Mouse (Mus musculus) forebrain, embryonic 15.5 days (tissue): Measurements from ENCODE around the gene Mocs1. TPM values are rescaled to one million over a fixed set of nuclear protein-coding genes. Genes with fewer than 3 reads are reported as not detected.

Source experiments
- ATAC-seq: fragments of 200-750 bp; cut with Nextera tagmentation; replicated peaks from 2 replicates; pipeline ENCODE4 v1.8.0; 2017; ENCODE audit warnings: mild to moderate bottlenecking, moderate TSS enrichment, moderate library complexity
- H3K27ac ChIP-seq: fragments of 300-500 bp; sonication (generic); replicated peaks from 2 replicates; pipeline ENCODE4 v1.5.1; 2015; ENCODE audit warnings: mild to moderate bottlenecking, inconsistent platforms
- H3K27me3 ChIP-seq: fragments of 300-500 bp; sonication (generic); 2 replicates; pipeline ENCODE4 v1.6.1; 2015; ENCODE audit warnings: inconsistent platforms
- H3K36me3 ChIP-seq: fragments of 300-500 bp; sonication (generic); 2 replicates; pipeline ENCODE4 v1.6.1; 2015; ENCODE audit warnings: mild to moderate bottlenecking, inconsistent platforms
- H3K4me1 ChIP-seq: fragments of 300-500 bp; sonication (generic); 2 replicates; pipeline ENCODE4 v1.6.1; 2015; ENCODE audit warnings: inconsistent platforms
- H3K4me2 ChIP-seq: fragments of 300-500 bp; sonication (generic); replicated peaks from 2 replicates; pipeline ENCODE4 v1.6.1; 2015; ENCODE audit warnings: mild to moderate bottlenecking, inconsistent platforms
- H3K4me3 ChIP-seq: fragments of 300-500 bp; sonication (generic); 2 replicates; pipeline ENCODE4 v1.5.1; 2015; ENCODE audit warnings: mild to moderate bottlenecking, inconsistent platforms
- H3K9ac ChIP-seq: fragments of 300-500 bp; sonication (generic); replicated peaks from 2 replicates; pipeline ENCODE4 v1.6.1; 2015; ENCODE audit warnings: mild to moderate bottlenecking, inconsistent platforms
- H3K9me3 ChIP-seq: fragments of 300-500 bp; sonication (generic); 2 replicates; pipeline ENCODE4 v1.6.1; 2016; ENCODE audit warnings: inconsistent platforms
- WGBS: fragments of 180-500 bp; shearing (Covaris S2); methylation state at CpG from one replicate; pipeline ENCODE4 v1.1.7; 2015; ENCODE audit warnings: mixed read lengths; 5-methylcytosine and 5-hydroxymethylcytosine counted together
- polyA plus RNA-seq: library from polyadenylated mRNA; unstranded; fragments of >200 nt; fragmentation: Nextera tagmentation; extraction: Ambion mirVana; gene quantifications from 2 replicates; pipeline ENCODE4 v1.2.1, GENCODE M21; 2015

Gene Mocs1
- polyA plus RNA-seq, 1 experiment from 2014 or later: 4.1 TPM

GRCm38 (mm10) chr17:49419813-49420212, 8.3 kb upstream of the Mocs1 start:
- no peak for ATAC-seq
- Histone ChIP-seq H3K9ac (no peak overlapping the region), H3K4me1 (no peaks in the 10 kb centered on the region), H3K27ac (no peak overlapping the region), H3K4me2 (no peak overlapping the region), H3K36me3 (no peaks in the 10 kb centered on the region), H3K4me3 (no peak overlapping the region), H3K9me3 (no peaks in the 10 kb centered on the region), H3K27me3 (no peaks in the 10 kb centered on the region)
- 73% methylated on average over 6 of the region's 6 CpGs for WGBS

GRCm38 (mm10) chr17:49422286-49423066, 5.7 kb upstream of the Mocs1 start:
- Histone ChIP-seq H3K4me3 (no peak overlapping the region), H3K36me3 (no peaks in the 10 kb centered on the region), H3K4me1 (no peaks in the 10 kb centered on the region), H3K4me2 (no peak overlapping the region), H3K27ac (no peak overlapping the region), H3K9me3 (no peaks in the 10 kb centered on the region), H3K9ac (no peak overlapping the region), H3K27me3 (no peaks in the 10 kb centered on the region)
- ATAC-seq: no peak
- WGBS: 81% methylated on average over 3 of the region's 3 CpGs

- no peaks in the 10 kb centered on the region for H3K27me3 ChIP-seq
- H3K9me3 ChIP-seq: no peaks in the 10 kb centered on the region
These were observed 5.2 kb upstream of the Mocs1 start for GRCm38 (mm10) chr17:49423067-49423325.

GRCm38 (mm10) chr17:49423872-49424271, 4.3 kb upstream of the Mocs1 start:
- H3K4me2 ChIP-seq: no peak overlapping the region
- no peak overlapping the region for H3K4me3 ChIP-seq
- no peak overlapping the region for H3K9ac ChIP-seq
- WGBS: 74% methylated on average over 3 of the region's 3 CpGs
- peaks cover 10% of the 10 kb centered on the region for H3K4me1 ChIP-seq
- H3K9me3 ChIP-seq: no peaks in the 10 kb centered on the region
- ATAC-seq: no peak
- H3K27me3 ChIP-seq: no peaks in the 10 kb centered on the region
- no peak overlapping the region for H3K27ac ChIP-seq
- H3K36me3 ChIP-seq: no peaks in the 10 kb centered on the region

More at GRCm38 (mm10) chr17:49423067-49423325, 5.2 kb upstream of the Mocs1 start:
- Histone ChIP-seq H3K9ac (no peak overlapping the region), H3K4me2 (no peak overlapping the region), H3K27ac (no peak overlapping the region), H3K4me3 (no peak overlapping the region), H3K36me3 (no peaks in the 10 kb centered on the region), H3K4me1 (peaks cover 5% of the 10 kb centered on the region; the same call in 1 of the 2 replicates)
- 91% methylated on average over 2 of the region's 2 CpGs for WGBS
- no peak for ATAC-seq

GRCm38 (mm10) chr17:49427631-49428238, 427 bp upstream of the Mocs1 start:
- peaks cover 29% of the 10 kb centered on the region for H3K4me1 ChIP-seq
- 16% methylated on average over 9 of the region's 9 CpGs for WGBS
- peak overlapping the region; percentile 10; the same call in 1 of the 2 replicates for H3K9ac ChIP-seq
- no peaks in the 10 kb centered on the region for H3K27me3 ChIP-seq
- H3K27ac ChIP-seq: 0 out of 2 replicates have a peak overlapping the region, but pooled peaks have one; percentile 37
- peak; percentile 33 for ATAC-seq
- no peaks in the 10 kb centered on the region for H3K9me3 ChIP-seq
- peak overlapping the region; percentile 58 for H3K4me3 ChIP-seq
- H3K4me2 ChIP-seq: peak overlapping the region; percentile 90
- no peaks in the 10 kb centered on the region for H3K36me3 ChIP-seq

- peak overlapping the region; percentile 90 for H3K4me2 ChIP-seq
- no peak overlapping the region for H3K27ac ChIP-seq
- no peaks in the 10 kb centered on the region for H3K27me3 ChIP-seq
- no peaks in the 10 kb centered on the region for H3K9me3 ChIP-seq
- WGBS: 75% methylated on average over 13 of the region's 13 CpGs
- H3K36me3 ChIP-seq: no peaks in the 10 kb centered on the region
- H3K4me1 ChIP-seq: peaks cover 29% of the 10 kb centered on the region
- no peak for ATAC-seq
- peak overlapping the region; percentile 82 for H3K9ac ChIP-seq
- H3K4me3 ChIP-seq: peak overlapping the region; percentile 58
These were observed 721 bp downstream of the Mocs1 start for GRCm38 (mm10) chr17:49428751-49429415.

- 90% methylated on average over 6 of the region's 6 CpGs for WGBS
These were observed 1.4 kb downstream of the Mocs1 start for GRCm38 (mm10) chr17:49429471-49430129.

GRCm38 (mm10) chr17:49430136-49430535, 2.0 kb downstream of the Mocs1 start:
- Histone ChIP-seq H3K4me2 (no peak overlapping the region), H3K9ac (no peak overlapping the region), H3K4me1 (peaks cover 29% of the 10 kb centered on the region), H3K27me3 (no peaks in the 10 kb centered on the region), H3K27ac (no peak overlapping the region), H3K36me3 (peaks cover 3% of the 10 kb centered on the region; the same call in 1 of the 2 replicates), H3K4me3 (no peak overlapping the region), H3K9me3 (no peaks in the 10 kb centered on the region)
- no peak for ATAC-seq
- 89% methylated on average over 6 of the region's 6 CpGs for WGBS

More at GRCm38 (mm10) chr17:49429471-49430129, 1.4 kb downstream of the Mocs1 start:
- no peaks in the 10 kb centered on the region for H3K27me3 ChIP-seq
- ATAC-seq: no peak
- H3K4me2 ChIP-seq: peak overlapping the region; percentile 90; the same call in 1 of the 2 replicates
- no peaks in the 10 kb centered on the region for H3K9me3 ChIP-seq
- H3K4me3 ChIP-seq: no peak overlapping the region
- H3K4me1 ChIP-seq: peaks cover 29% of the 10 kb centered on the region
- H3K36me3 ChIP-seq: no peaks in the 10 kb centered on the region
- no peak overlapping the region for H3K27ac ChIP-seq
- H3K9ac ChIP-seq: no peak overlapping the region

- H3K4me3 ChIP-seq: no peak overlapping the region
- 94% methylated on average over 6 of the region's 6 CpGs for WGBS
- H3K9ac ChIP-seq: no peak overlapping the region
- peaks cover 10% of the 10 kb centered on the region for H3K36me3 ChIP-seq
- no peaks in the 10 kb centered on the region for H3K9me3 ChIP-seq
- peaks cover 29% of the 10 kb centered on the region for H3K4me1 ChIP-seq
- H3K4me2 ChIP-seq: no peak overlapping the region
- H3K27ac ChIP-seq: no peak overlapping the region
- no peaks in the 10 kb centered on the region for H3K27me3 ChIP-seq
- no peak for ATAC-seq
These were observed 3.0 kb downstream of the Mocs1 start for GRCm38 (mm10) chr17:49431176-49431575.

GRCm38 (mm10) chr17:49432071-49432711, 4.0 kb downstream of the Mocs1 start:
- no peak for ATAC-seq
- Histone ChIP-seq H3K36me3 (peaks cover 10% of the 10 kb centered on the region), H3K9me3 (no peaks in the 10 kb centered on the region), H3K27ac (no peak overlapping the region), H3K27me3 (no peaks in the 10 kb centered on the region), H3K4me2 (no peak overlapping the region), H3K4me1 (peaks cover 29% of the 10 kb centered on the region), H3K9ac (no peak overlapping the region), H3K4me3 (no peak overlapping the region)
- WGBS: 68% methylated on average over 4 of the region's 4 CpGs

- H3K9me3 ChIP-seq: no peaks in the 10 kb centered on the region
- no peak overlapping the region for H3K4me3 ChIP-seq
- WGBS: 97% methylated on average over 6 of the region's 6 CpGs
- H3K27me3 ChIP-seq: no peaks in the 10 kb centered on the region
- no peak overlapping the region for H3K4me2 ChIP-seq
- no peak for ATAC-seq
- H3K9ac ChIP-seq: no peak overlapping the region
- peaks cover 10% of the 10 kb centered on the region for H3K36me3 ChIP-seq
- H3K4me1 ChIP-seq: peaks cover 24% of the 10 kb centered on the region
- no peak overlapping the region for H3K27ac ChIP-seq
These were observed 4.9 kb downstream of the Mocs1 start for GRCm38 (mm10) chr17:49433071-49433470.
